Mouse (Mus musculus): ENCODE data around the gene Pgap1.

Pgap1 gene

GRCm38 (mm10) chr1:54520062-54520577 lies 37.4 kb downstream of the Pgap1 start:
- no peak for DNase-seq (ENCODE audit: low read depth)

DNA sequence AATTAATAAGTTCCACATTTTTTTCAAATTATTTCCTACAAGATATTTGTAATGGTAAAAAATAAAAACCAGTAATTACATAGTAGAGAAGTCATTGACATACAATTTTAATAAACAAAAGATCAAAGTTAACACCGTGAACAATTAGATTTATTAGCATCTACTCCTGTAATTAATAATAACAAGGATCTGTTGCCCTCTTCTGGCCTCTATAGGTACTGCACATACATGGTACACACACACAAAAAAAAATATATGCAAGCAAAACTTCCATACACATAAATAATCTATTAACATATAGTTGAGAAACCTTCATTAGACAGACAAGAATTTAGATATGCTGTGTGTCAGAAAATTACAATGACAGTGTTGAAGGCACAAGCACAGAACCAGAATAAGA lies 43.6 kb downstream of the Pgap1 start:
- DNase-seq (ENCODE audit: low read depth): peak; percentile 47

GRCm38 (mm10) chr1:54498496-54498895 lies 59.0 kb downstream of the Pgap1 start:
- DNase-seq (ENCODE audit: low read depth): no peak

GRCm38 (mm10) chr1:54496254-54496653 lies 61.2 kb downstream of the Pgap1 start:
- DNase-seq (ENCODE audit: low read depth): no peak

- no peak for DNase-seq (ENCODE audit: low read depth)
These were observed 64.0 kb downstream of the Pgap1 start for GRCm38 (mm10) chr1:54493496-54493895.

DNA sequence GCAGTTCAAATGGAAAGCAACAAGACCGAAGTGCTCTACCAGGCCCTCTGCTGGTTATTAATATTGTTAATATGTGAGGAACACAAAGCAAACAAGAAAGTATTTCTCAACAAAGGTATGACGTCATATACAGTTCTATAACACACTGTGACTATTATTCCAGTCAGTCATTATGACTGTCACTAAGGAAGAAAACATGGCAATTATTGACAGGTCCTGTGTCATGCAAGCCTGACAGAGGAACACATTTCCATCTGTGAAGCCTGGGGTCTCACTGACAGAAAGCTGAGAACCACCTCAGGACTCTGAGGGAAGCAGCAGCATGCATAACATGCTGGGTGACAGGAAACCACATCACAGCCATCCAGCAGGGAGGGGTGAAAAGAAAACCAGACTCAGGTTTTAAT lies 65.0 kb downstream of the Pgap1 start:
- DNase-seq (ENCODE audit: low read depth): peak; percentile 59

DNA sequence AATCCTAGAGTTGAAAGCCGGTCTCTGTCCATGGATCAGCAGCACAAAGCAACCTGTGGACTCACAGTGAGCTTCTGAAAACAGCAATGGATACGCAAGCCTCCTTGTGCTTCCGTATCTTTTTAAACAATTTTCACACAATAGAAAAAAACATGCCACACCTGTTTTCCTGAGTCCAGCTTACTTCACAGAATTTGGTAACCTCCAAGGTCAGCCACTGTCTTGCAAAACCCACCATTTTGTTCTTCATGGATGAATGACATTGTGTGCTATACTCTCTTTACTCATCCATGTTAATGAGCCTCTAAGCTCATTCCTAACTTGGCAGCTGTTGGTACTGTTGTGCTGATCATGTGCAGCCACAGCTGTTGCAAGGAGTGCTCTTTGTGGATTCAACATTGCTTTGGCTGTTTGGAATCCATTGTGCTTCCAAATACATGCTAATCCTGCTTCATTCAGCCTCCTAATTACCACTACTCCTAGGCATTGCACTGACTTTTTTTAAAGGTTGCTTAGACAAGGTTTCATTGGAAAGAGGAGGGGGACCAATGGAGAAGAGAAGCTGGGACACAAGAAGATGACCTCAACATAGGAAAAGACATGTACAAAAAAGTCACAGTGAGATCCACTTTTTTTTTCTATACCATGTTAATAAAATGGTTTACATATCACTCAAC lies 72.6 kb downstream of the Pgap1 start:
- no peak for DNase-seq (ENCODE audit: low read depth)

- DNase-seq (ENCODE audit: low read depth): no peak
These were observed 77.0 kb downstream of the Pgap1 start for GRCm38 (mm10) chr1:54480491-54480890.

DNA sequence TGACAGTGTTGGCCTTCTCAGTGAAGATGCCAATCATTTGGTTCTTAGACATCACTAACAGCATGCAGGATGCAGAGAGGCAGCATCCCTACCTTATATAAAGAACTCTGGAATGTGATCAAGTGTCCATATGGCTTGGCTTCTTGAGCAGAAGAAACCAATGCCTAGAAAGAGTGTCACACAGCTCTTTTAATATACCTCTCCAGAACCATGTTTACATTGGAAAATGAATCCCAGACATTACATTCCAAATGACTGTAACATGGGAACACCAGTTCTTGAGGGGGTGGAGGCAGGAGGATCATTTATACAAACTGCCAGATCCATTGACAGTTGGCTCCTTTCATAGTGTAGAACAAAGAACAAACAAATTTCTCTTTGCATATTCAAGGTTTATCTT lies 88.8 kb downstream of the Pgap1 start:
- no peak for DNase-seq (ENCODE audit: low read depth)

DNA sequence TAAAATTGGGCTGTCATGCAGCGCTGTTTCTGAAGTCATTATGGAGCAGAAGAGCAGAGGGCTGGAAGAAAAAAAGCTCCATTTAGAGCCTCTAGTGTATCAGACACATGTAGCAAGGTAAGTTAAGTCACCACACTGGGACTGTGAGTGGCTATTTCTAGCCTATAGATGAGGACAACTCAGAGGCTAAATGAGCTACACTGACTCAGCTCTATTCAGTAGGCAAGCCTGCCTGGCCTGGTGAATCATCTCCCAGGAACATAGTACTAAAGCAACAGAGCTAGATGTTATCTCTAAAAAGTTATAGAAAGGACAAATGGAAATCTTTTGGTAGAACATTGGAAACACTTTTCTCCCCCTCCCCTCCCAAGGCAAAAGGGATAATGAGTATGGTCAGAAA lies 90.1 kb downstream of the Pgap1 start:
- DNase-seq (ENCODE audit: low read depth): peak; percentile 19

DNA sequence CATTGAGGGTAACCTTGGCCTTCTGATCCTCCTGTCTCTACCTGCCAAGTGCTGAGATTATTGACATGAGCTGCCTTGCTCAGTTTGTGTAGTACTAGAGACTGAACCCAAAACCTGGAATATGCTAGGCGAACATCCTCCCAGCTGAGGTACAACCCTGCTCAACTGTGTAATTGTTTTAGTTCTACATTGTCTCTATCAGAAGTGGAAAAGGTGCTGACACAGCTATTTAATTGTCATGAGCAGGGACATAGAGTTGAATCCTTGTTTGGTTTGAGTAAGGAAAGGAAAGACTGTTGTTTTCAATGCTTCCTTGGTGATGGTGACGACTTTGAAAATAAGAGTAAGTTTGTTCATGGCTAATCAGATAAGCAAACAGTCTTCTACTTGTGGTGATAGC lies 105.4 kb downstream of the Pgap1 start:
- DNase-seq (ENCODE audit: low read depth): no peak

DNA sequence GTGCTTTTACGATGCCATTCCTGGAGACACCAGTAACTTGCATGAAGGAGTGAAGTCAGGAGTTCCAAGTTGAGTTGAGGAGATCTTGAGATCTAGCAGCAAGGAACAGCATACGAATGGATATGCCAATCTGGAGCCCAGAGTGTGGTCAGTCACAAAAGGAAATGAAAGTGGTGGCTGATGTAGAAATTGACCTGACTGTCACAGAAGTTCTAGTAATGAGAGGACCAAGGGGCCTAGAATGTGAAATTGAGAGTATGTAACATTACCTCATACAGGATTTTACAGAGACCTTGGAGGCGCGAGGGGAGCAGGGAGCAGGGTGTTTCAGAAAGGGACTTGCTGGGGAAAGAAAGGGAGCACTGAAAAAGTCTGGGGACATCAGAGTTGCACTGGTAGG lies 108.7 kb downstream of the Pgap1 start:
- no peak for DNase-seq (ENCODE audit: low read depth)

DNA sequence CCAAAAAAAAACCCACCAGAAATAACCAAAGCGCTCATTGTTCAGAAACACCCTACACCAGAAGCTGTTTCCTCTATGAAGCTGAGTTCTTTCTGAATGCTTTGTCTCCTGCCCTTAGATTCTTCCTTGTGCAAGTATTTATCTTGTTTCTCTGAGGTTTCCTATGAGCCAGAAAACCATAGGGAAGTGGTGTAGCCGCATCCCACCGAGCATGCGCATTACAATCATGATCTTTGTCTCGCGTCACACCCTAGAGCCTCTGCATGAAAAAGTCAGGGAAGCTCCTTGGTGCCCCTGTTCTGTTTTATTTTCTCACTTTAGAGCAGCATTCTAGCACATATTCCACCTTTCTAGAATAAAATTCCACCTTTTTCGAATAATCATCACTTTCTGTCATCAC lies 113.8 kb downstream of the Pgap1 start:
- peak; percentile 80 for DNase-seq (ENCODE audit: low read depth)

- DNase-seq (ENCODE audit: low read depth): no peak
These were observed 118.4 kb downstream of the Pgap1 start for GRCm38 (mm10) chr1:54439080-54439476.

DNA sequence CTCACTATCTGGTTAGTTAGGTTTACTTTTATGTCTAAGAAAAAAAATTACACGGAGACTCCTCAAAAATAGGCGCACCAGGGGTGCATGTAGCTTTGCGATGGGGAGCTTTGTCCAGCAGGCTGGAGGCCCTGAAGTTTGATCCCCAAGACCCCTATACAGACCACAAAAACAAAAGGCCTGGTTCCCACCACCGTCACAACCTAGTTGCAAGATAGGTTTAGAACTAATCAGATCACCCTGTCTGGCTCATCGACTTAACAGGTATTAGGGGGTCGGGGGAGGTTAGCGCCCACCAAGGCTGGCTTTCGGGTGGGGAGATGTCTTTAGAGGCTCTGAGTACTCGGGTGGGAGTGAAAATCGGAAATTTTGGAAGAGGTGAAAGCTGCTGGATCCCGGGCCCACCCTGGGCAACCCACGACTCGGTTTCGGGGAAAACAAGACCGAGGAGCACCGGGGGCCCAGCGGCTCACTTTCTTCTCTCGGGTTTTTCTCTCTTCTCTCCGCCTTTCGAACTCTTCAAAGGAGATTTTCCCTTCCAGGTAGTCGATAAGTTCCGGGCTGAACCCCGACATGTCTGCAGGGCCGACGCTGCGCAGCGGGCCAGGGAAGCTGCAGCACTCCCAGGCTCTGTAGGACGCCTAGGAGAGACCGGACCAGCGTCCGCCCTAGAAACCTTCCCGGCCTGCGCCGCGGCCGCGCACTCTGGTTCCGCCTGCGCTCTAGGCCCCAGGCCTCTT lies 119.0 kb downstream of the Pgap1 start, which contains the start of gene Gtf3c3:
TSS of gene Gtf3c3 (minus strand) at position 632 of the 740 bp plus-strand sequence.
- DNase-seq (ENCODE audit: low read depth): peak; percentile 82
